Mouse (Mus musculus): ENCODE data around the gene Gm9046. TPM values are rescaled to one million over a fixed set of nuclear protein-coding genes. Genes with fewer than 3 reads are reported as not detected.
"Not testable (repeated sequence)": the region's sequence is repeated elsewhere in the genome, so short reads cannot be mapped to it uniquely, and the experiment has no call there.

The Gm9046 gene
- total RNA-seq (2021), result not detected
- long read RNA-seq, experiment 1, result 0 reads
- long read RNA-seq, experiment 2, result 0 reads

- DNase-seq, result not testable (repeated sequence)
These were observed at the start of gene Gm9046 for GRCm38 (mm10) chr10:118343155-118343554. TSS of gene Gm9046 (minus strand) at chr10:118343255.

- DNase-seq, result peak; percentile 76
These were observed 27.4 kb upstream of the Gm9046 start for GRCm38 (mm10) chr10:118370443-118370842.

- DNase-seq, result no peak
These were observed 26.5 kb upstream of the Gm9046 start for GRCm38 (mm10) chr10:118369518-118369917.

- DNase-seq, result not testable (repeated sequence)
These were observed 10.9 kb upstream of the Gm9046 start, which contains the start of gene Gm9049 for GRCm38 (mm10) chr10:118354005-118354404. TSS of gene Gm9049 (minus strand) at chr10:118354105.

- DNase-seq, result not testable (repeated sequence)
These were observed 5.5 kb upstream of the Gm9046 start, which contains the start of gene Gm9048 for GRCm38 (mm10) chr10:118348579-118348978. TSS of gene Gm9048 (minus strand) at chr10:118348679.

GRCm38 (mm10) chr10:118337731-118338130 is 5.3 kb downstream of the Gm9046 start, which contains the start of gene Gm9045:
TSS of gene Gm9045 (minus strand) at chr10:118337831.
- DNase-seq, result not testable (repeated sequence)

GRCm38 (mm10) chr10:118332308-118332707 is 10.7 kb downstream of the Gm9046 start, which contains the start of gene Gm9044:
TSS of gene Gm9044 (minus strand) at chr10:118332408.
- DNase-seq, result not testable (repeated sequence)

- not testable (repeated sequence) for DNase-seq
These were observed 16.2 kb downstream of the Gm9046 start, which contains the start of gene Gm9040 for GRCm38 (mm10) chr10:118326869-118327268. TSS of gene Gm9040 (minus strand) at chr10:118326969.

GRCm38 (mm10) chr10:118319024-118319423 is 24.0 kb downstream of the Gm9046 start:
- no peak for DNase-seq

GRCm38 (mm10) chr10:118302133-118302532 is 40.9 kb downstream of the Gm9046 start:
- not testable (repeated sequence) for DNase-seq

- DNase-seq, result no peak
These were observed 48.1 kb downstream of the Gm9046 start, which contains the start of gene Iltifb for GRCm38 (mm10) chr10:118294938-118295337. TSS of gene Iltifb (minus strand) at chr10:118295038.

Other genes with a start within 250 kb of the Gm9046 start
- 1 to 10 TPM; 3.3 to 5.4 TPM for gene Mdm1, start 201.4 kb downstream of the Gm9046 start, total RNA-seq (2021)
- not detected for gene Il22, start 138.3 kb downstream of the Gm9046 start, total RNA-seq (2021)
- gene Gm32717, start 102.5 kb downstream of the Gm9046 start, total RNA-seq (2021), result under 1 TPM; 0.38 to 0.50 TPM
- under 1 TPM; 0.38 to 0.50 TPM for gene Gm32802, start 84.6 kb downstream of the Gm9046 start, total RNA-seq (2021)
- not detected for gene Iltifb, start 48.2 kb downstream of the Gm9046 start, total RNA-seq (2021)
- gene Gm9040, start 16.3 kb downstream of the Gm9046 start, total RNA-seq (2021), result not detected
- not detected for gene Gm9044, start 10.8 kb downstream of the Gm9046 start, total RNA-seq (2021)
- not detected for gene Gm9045, start 5.4 kb downstream of the Gm9046 start, total RNA-seq (2021)
- not detected for gene Gm9048, start 5.4 kb upstream of the Gm9046 start, total RNA-seq (2021)
- not detected for gene Gm9049, start 10.8 kb upstream of the Gm9046 start, total RNA-seq (2021)
- gene Ifng, start 97.8 kb upstream of the Gm9046 start, total RNA-seq (2021), result not detected